Mouse (Mus musculus) spleen, adult 2 months (tissue): ENCODE measurements around the gene Fgfr2.

Source experiments
- CTCF ChIP-seq: fragments of 200-500 bp; IDR thresholded peaks from 2 replicates; pipeline ENCODE4 v1.5.1; 2011; ENCODE audit warnings: mild to moderate bottlenecking, inconsistent platforms; ENCODE audit not compliant: insufficient read depth, insufficient read length, insufficient replicate concordance; ENCODE audit errors: extremely low read depth
- POLR2A ChIP-seq: fragments of 200-500 bp; IDR thresholded peaks from 2 replicates; pipeline ENCODE4 v1.6.1; 2011; ENCODE audit warnings: low read depth, low read length, inconsistent platforms

DNA sequence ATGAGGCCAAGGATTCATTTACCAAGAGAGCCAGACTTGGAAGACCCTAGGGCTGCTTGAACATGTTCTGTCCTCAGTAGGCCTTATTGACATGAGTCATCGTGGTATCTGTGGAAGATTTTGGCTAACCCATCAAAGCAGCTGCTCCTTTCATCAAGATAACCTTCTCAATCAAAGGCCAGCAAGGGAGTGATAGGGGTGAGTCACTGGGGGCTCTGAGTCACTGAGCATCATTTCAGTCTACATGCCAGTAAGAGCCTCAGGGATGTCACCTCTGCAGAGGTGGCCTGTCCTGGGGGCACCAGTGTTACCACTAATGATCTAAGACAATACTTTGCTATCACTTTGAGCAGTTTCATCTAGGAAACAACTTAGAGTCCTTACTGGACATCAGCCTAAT lies 1292.9 kb downstream of the Fgfr2 start:
- TF ChIP-seq CTCF (no peak), POLR2A (no peak)
